Mouse (Mus musculus): ENCODE results near the gene Olfr707.

GRCm38 (mm10) chr7:106932119-106932518 is 31.1 kb upstream of the Olfr707 start, which contains the start of gene Olfr709-ps1:
- no peak for TF ChIP-seq POLR2A (IDR thresholded peaks at IDR 0.05; ENCODE audit: borderline replicate concordance, extremely low read depth, insufficient read depth, insufficient read length, poor library complexity, severe bottlenecking)
- no peak for TF ChIP-seq CTCF (IDR thresholded peaks at IDR 0.05; ENCODE audit: borderline replicate concordance, extremely low read depth, insufficient read depth, insufficient read length)

All from brain, embryonic 14.5 days (tissue).